ENCODE assay signal across 12 mouse cellular contexts in genomic region chr16:17137355-17137754, GRCm38 (mm10).
"Had no signal": no experiment of that assay in that cellular context is flagged by ENCODE, and none has a peak within 500 bp of the region (broad histone marks: within the 10 kb centered on the region; RNA-seq: fewer than 3 reads in every experiment).

No protein-coding gene starts in this region.

- DNase-seq: liver, postnatal 0 days; lung, adult 2 months; lung, postnatal 14 days; lung, postnatal 36 days; retina, postnatal 1 day; right cerebral cortex, adult 18-20 months; right cerebral cortex, postnatal 25 days; right cerebral cortex, postnatal 4 days; spleen, adult 18-20 months; thymus, adult 18-20 months; thymus, postnatal 14 days; thymus, postnatal 36 days had no signal
